Mouse (Mus musculus): ENCODE data around the gene Dnajc4. TPM values are rescaled to one million over a fixed set of nuclear protein-coding genes. Genes with fewer than 3 reads are reported as not detected.
"Not testable (repeated sequence)": the region's sequence is repeated elsewhere in the genome, so short reads cannot be mapped to it uniquely, and the experiment has no call there.

The Dnajc4 gene
- total RNA-seq, 2 experiments from 2014 or later, result 21.4 to 23.0 TPM

DNA sequence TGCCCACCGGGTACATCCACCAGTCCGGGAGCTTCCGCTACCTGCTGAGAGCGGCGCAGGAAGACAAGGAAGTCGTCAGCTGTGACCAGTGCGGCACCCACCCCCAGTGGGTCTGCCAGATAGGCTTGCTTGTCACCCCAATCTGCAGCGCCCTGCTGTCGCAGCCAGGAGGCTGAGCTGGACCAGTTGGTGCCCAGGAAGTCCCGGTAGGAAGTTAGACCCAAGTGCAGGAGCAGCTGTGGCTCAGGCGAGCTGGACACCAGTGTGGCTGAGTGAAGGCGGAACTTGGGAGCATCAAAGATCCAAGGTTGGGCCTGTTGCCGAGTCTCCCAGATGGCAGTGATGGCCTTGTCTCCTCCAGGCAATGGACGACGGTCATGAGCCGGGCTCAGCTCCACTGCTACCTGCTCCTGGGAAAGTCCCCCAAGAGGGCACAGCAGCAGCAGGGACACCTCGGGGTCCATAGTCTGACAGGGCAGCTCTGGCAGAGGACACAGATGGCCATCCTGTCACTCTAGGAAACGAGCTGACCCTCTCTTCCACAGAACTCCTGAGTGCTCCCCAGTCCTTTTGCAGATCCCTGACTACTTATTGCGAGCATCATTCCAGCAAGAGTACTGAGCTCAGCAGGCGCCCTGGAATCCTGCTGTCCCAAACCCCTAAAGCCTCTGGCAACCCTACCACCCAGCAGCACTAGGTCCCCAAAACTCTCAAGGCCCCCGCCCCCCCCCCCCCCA is 3.1 kb upstream of the Dnajc4 start:
- ATAC-seq (ENCODE audit: poor library complexity, severe bottlenecking), result no peak

DNA sequence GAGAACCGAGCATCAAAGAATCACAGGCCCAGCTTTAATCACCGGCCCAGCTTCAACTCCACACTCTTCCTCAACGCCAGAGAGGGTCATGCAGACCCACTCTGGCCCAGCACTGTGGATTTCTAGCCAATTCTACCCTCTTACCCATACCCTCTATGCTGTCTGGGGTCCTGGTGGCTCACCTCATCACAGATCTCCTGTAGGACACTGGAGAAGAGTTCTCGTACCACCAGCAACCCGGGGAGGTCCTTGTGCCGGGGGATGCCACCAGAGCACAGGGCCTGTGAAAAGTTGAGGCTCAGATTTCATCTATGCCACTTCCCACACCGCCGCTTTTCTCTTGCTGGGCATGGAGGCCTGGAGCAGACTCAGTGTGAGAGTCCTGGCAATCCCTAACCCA is 2.1 kb upstream of the Dnajc4 start:
- no peak for ATAC-seq (ENCODE audit: poor library complexity, severe bottlenecking)

DNA sequence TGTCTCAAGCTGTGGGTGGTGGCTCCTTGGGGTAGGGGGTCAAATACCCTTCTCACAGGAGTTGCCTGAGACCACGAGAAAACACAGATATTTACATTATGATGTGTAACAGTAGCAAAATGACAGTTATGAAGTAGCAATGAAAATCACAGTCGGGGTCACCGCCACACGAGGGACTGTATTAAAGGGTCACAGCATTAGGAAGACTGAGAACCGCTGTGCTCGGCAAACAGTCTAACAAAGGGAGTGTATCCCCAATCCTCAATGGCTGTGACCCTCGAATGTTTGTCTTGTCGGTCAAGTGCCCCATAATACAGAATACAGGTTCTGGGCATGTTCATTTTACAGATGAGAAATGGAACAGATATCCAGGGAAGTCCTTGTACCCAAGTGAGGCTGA is 1.6 kb upstream of the Dnajc4 start:
- no peak for ATAC-seq (ENCODE audit: poor library complexity, severe bottlenecking)

DNA sequence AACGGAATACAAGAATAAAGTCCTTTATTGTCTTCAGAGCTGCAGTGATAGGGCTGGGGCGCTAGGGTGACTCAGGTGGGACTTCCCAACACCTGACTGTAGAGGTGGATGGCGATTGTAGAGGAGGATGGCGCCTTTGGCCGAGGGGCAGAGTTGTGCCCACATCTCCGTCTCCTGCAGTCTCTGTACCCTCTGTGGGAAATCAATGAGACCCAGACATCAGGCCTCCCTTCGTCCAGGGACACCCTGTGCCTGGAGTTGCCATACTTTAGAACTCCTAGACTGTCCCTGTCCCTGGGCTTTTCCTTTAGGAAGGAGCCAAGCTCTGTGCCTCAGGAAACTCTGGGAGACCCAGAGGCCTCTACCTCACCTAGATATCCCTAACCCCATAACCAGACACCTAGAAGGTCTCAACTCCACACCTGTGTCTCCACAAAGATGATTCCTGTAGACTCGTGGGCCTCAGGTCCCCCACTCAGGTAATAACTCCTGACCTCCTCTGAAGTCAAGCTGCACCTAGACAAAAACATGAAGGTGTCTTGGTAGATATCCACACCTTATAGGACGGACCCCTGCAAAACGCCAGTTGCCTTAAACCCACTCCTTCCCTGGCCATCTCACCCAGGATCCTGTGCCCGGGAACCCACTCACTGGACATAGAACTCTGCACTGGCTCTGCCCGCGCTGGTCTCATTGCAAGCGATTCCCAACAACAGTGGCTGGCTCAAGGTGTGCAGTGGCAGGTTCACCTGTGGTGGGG is 819 bp upstream of the Dnajc4 start:
- no peak; the same call in 1 of the 2 replicates for ATAC-seq (ENCODE audit: poor library complexity, severe bottlenecking)

DNA sequence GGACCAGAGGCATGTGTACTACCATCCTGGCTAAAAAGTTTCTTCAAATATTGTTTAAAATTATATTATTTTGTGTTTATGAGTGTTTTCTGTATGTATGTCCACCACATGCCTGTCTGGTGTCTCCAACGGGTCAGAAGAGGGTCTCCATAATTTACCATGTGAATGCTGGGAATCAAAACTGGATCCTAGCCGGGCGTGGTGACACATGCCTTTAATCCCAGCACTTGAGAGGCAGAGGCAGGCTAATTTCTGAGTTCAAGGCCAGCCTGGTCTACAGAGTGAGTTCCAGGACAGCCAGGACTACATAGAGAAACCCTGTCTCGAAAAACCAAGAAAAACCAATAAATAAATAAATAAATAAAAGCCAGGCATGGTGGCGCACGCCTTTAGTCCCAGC is 1.2 kb downstream of the Dnajc4 start:
- ATAC-seq (ENCODE audit: poor library complexity, severe bottlenecking), result not testable (repeated sequence)

DNA sequence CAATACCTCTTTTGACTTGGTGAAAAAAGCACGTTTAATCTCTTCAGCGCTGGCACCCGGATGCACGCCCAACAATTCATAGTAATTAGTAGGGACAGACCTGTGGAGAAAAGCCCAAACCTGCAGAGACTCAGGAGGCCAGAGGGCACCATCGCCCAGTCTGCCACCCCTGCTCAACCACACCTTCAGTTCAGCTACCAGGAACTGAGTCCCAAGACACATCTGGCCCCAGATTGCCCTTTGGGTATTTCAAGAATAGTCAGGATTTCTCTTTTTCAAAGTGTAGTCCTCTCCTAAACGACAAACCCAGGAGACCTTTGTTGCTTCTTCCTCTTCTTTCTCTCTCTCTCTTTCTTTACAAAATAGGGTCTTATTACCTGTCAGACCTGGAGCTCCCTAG is 1.7 kb downstream of the Dnajc4 start:
- no peak for ATAC-seq (ENCODE audit: poor library complexity, severe bottlenecking)

GRCm38 (mm10) chr19:6989251-6989650 is 3.1 kb downstream of the Dnajc4 start:
- no peak for ATAC-seq (ENCODE audit: poor library complexity, severe bottlenecking)

- ATAC-seq (ENCODE audit: poor library complexity, severe bottlenecking), result no peak
These were observed 4.5 kb downstream of the Dnajc4 start for GRCm38 (mm10) chr19:6987904-6988285.

- ATAC-seq (ENCODE audit: poor library complexity, severe bottlenecking), result peak; percentile 55
These were observed 5.1 kb downstream of the Dnajc4 start, which contains the start of gene Vegfb for GRCm38 (mm10) chr19:6987061-6987903. Gene Vegfb, minus strand, starts transcription at chr19:6987651.

DNA sequence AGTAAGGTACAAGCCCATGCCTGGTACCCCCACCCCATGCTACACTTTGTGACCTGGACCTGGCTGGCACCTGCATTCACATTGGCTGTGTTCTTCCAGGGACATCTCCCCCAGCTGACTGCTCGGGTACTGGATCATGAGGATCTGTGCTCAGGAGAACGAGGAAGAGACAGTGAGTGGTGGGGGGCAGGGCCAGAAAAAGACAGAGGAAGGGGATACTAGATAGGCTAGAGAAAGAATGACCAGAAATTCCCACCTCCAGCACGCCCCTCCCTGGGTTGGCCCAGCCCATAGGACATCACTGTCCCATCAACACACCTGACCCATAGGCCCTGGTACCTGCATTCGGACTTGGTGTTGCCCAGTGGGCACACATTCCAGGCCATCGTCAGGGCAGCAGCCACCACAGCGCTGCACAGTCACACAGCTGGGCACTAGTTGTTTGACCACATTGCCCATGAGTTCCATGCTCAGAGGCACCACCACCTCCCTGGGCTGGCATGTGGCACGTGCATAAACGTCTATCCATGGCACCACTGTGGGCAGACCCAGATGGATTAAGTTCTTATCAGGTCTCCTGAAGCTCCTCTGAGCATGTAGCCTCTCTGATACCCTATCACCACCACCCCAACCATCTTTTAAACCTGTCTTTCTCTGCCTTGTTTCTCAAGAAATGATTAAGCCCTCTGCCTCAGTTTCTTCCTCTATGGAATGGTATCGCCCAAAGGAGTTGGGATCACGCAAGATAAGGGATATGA is 6.2 kb downstream of the Dnajc4 start:
- no peak for ATAC-seq (ENCODE audit: poor library complexity, severe bottlenecking)

GRCm38 (mm10) chr19:6985300-6985699 is 7.1 kb downstream of the Dnajc4 start:
- ATAC-seq (ENCODE audit: poor library complexity, severe bottlenecking), result no peak

- ATAC-seq (ENCODE audit: poor library complexity, severe bottlenecking), result no peak
These were observed 8.8 kb downstream of the Dnajc4 start for GRCm38 (mm10) chr19:6983621-6984020.

DNA sequence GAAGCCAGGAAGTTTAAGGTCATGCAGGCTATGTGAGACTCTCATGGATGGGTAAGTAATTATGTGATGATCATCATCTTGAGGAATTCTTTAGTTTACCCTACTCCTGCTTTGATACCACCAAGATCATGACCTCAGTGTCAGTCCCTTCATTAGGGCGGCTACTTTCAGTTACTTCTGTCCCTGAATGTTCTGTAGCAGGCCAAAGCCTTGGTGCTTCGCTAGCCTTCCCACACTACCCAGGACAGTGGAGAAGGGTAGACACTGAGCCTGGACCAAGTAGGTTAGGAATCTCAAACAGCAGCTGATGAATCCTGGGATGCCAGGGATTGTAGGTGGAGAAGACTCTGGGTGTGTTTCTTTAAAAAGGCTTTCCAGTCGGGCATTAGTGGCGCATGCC is 10.9 kb downstream of the Dnajc4 start:
- no peak for ATAC-seq (ENCODE audit: poor library complexity, severe bottlenecking)

- ATAC-seq (ENCODE audit: poor library complexity, severe bottlenecking), result peak; percentile 64
These were observed 11.8 kb downstream of the Dnajc4 start, which contains the start of gene Fkbp2 for GRCm38 (mm10) chr19:6980381-6981093. Gene Fkbp2, minus strand, starts transcription at chr19:6980501.

DNA sequence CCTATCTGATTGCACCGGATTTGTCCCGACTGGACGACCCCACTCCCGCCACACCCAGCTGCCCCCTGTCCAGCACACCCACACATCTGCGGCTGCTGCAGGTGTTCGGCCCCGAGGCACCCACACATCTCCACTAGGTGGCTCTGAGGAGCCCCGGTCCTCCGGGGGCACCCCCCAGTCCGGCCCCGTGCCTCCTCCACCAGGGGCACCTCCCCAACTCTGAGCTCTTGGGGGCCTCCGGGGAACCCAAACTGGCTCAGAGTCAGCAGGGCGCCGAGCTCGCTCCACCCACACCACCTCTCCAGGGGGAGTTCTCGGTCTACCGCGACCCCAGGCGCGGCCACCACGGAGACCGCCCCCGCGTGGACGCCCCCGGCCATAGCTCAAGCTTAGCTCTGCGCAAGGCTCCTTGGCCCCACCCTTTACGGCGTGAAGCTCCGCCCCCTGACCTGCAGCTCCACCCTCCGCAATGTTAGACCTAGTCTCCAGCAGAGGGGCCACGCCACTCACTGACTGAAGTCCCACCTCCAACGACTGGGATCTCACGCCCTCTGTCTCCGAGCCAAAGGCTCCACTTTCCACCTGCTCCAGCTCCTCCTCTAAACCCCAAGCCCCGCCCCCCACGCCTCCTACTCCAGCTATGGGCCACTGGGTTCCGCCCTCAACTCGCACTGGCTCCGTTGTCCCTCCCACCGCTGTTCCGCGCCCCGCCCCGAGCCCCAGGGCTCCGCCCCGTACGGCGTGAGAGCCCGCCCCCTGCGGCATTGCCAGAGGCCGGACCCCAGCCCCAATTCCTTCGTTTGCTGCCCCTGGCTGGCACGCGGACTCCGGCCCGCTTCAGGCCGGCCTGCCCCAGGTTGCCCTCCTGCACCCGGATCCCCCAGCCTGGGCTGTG is 12.6 kb downstream of the Dnajc4 start:
- peak; percentile 81 for ATAC-seq (ENCODE audit: poor library complexity, severe bottlenecking)

GRCm38 (mm10) chr19:6979001-6979479 is 13.3 kb downstream of the Dnajc4 start:
- no peak for ATAC-seq (ENCODE audit: poor library complexity, severe bottlenecking)

- no peak for ATAC-seq (ENCODE audit: poor library complexity, severe bottlenecking)
These were observed 13.8 kb downstream of the Dnajc4 start for GRCm38 (mm10) chr19:6978639-6978974.

DNA sequence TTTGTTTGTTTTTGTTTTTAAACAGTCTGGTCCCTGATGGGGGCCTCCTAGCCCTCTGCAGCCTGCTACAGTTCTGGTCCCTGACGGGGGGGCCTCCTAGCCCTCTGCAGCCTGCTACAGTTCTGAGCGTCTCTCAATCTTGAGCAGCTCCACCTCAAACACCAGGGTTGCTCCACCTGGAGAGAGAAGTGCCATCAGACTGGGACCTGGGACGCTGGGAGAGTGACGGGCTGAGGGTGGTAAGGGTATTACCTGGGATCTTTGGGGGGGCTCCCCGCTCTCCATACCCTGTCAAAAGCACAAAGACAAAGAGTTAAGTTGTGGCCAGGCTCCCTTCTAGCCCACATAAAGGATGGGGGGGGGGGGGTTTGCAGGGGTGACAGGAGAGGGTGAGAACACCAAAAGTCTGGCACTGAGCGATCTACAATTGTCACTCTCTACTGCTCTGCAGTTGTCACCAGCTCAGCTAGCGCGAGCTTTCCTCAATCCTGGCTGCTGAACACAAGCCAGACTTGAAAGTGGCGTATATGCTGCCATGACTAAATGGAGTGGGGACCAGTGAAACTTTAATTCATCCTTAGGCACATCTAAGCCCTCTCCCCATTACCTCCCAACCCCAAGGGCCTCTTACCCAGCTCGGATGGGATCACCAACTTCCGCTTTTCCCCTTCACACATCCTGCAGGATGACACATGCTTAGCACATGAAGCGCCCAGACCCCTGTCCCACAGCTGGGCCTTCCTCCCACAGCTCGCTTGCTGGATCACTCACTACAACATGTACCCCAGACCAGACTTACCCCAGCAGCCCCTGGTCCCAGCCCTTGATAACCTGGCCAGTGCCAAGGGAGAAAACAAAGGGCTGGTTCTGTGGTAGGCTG is 14.4 kb downstream of the Dnajc4 start:
- no peak for ATAC-seq (ENCODE audit: poor library complexity, severe bottlenecking)
